Mouse (Mus musculus) gastrocnemius, postnatal 4 days (tissue): Measurements from ENCODE around the gene Adap2. TPM values are rescaled to one million over a fixed set of nuclear protein-coding genes. Genes with fewer than 3 reads are reported as not detected.
A peak's percentile ranks its signal among the peaks of the same experiment; 100 is the strongest.
"Not testable (repeated sequence)": the region's sequence is repeated elsewhere in the genome, so short reads cannot be mapped to it uniquely, and the experiment has no call there.

Experiments used
- DNase-seq, 2 experiments: peaks; one replicate each; pipeline ENCODE4 v3.0.0; 2021 to 2022; ENCODE audit warnings: low spot score in 2 of 2, mixed read lengths in 2 of 2
- total RNA-seq, 2 experiments: library from RNA; stranded (reverse); gene quantifications; 2 replicates each; pipeline ENCODE4 v1.2.3; 2021

The Adap2 gene
- total RNA-seq, 2 experiments from 2014 or later = 4.6 to 6.2 TPM

- DNase-seq = no peak
Measured at GRCm38 (mm10) chr11:80156841-80157240, 2.9 kb downstream of the Adap2 start.

DNA sequence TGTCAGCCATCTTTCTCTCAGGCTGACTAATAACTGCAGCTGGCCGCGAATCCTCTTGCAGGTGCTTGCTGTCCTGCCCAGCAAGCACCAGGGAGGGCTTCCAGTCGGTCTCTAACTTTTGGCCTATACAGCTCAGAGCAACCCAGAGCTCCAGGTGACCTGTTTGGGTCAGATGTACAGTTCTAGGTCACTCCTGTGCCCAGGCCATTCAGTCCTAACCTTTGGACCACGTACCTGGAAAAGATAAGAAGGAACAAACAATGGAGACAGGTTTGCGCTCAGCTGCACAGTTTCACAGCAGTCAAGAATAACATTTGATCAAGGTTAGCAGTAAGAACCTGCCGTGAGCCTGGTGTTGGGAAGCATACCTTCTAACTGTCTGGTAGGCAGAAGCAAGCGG is 5.1 kb downstream of the Adap2 start:
- no peak for DNase-seq

GRCm38 (mm10) chr11:80161041-80161440 is 7.1 kb downstream of the Adap2 start:
- no peak for DNase-seq

- DNase-seq = no peak
Measured at GRCm38 (mm10) chr11:80163362-80164116, 9.6 kb downstream of the Adap2 start.

DNA sequence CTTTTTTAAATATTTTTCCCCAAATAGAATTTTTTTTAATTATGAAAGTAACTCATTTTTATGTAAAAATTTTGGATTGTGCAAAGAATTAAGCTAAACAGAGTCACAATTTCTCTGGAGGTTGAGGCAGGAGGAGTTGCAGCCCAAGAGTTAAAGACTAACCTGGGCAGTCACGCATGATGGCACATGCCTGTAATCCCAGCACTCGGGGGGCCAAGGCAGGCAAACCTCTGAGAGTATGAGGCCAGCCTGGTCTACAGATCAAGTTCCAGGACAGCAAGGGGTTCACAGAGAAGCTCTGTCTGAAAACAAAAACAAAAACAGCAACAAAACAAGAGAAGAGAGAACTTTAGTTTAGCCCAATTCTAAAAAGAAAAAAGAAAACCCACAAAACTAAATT is 10.3 kb downstream of the Adap2 start:
- no peak for DNase-seq

- no peak for DNase-seq
Measured at GRCm38 (mm10) chr11:80168121-80168520, 14.2 kb downstream of the Adap2 start.

GRCm38 (mm10) chr11:80168611-80169249 is 14.8 kb downstream of the Adap2 start:
- DNase-seq = no peak

DNA sequence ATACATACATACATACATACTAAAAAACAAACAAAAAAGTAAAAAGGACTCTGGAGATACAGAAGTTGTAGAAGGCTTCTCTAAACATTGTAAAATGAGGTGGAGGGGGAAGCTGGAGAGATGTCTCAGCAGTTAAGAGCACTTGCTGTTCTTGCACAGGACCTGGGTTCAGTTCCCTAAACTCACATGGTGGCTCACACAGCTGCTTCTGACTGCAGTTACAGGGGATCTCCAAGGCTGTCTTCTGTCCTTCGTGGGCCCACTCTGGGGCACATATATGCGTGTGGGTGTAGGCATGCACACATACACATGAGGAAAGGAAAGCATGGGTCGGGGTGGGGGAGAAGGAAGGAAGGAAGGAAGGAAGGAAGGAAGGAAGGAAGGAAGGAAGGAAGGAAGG is 15.7 kb downstream of the Adap2 start:
- no peak for DNase-seq

DNA sequence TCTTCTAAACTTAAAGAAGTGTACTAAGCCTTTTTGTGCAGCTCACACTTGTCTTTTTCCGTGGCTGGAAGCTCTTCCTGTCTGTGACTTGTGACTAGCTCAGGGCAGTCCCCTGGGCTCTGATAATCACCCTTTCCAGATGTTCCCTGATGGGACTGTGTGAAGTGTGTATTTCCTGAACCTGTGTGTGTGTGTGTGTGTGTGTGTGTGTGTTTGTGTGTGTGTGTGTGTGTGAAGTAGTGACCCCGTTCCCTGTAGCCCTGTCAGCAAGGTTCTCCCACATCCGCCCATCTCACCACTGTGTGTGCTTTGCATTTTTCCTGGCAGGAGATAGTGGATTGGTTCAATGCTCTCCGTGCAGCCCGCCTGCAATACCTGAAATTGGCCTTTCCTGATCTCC is 16.4 kb downstream of the Adap2 start:
- DNase-seq = no peak

DNA sequence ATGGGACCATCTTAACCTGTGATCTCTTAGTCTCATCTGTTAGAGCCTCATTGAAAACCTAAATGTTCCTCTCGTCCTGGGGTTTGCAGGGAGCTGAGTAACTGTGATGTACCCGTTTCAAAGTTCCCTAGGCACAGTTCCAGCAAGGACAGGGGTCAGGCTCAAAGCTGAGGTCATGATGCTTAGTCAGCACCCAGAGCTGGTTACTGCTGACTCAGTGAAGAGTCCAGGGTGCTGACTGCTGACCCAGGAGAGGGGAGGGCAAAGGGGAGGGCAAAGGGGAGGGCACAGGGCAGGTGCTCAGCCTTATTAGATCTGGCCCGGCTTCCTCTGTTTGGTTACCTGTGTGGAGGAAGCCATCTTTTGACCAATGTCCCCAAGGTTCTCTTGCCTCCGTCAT is 18.0 kb downstream of the Adap2 start:
- no peak for DNase-seq

GRCm38 (mm10) chr11:80173963-80174670 is 20.2 kb downstream of the Adap2 start:
- no peak for DNase-seq

DNA sequence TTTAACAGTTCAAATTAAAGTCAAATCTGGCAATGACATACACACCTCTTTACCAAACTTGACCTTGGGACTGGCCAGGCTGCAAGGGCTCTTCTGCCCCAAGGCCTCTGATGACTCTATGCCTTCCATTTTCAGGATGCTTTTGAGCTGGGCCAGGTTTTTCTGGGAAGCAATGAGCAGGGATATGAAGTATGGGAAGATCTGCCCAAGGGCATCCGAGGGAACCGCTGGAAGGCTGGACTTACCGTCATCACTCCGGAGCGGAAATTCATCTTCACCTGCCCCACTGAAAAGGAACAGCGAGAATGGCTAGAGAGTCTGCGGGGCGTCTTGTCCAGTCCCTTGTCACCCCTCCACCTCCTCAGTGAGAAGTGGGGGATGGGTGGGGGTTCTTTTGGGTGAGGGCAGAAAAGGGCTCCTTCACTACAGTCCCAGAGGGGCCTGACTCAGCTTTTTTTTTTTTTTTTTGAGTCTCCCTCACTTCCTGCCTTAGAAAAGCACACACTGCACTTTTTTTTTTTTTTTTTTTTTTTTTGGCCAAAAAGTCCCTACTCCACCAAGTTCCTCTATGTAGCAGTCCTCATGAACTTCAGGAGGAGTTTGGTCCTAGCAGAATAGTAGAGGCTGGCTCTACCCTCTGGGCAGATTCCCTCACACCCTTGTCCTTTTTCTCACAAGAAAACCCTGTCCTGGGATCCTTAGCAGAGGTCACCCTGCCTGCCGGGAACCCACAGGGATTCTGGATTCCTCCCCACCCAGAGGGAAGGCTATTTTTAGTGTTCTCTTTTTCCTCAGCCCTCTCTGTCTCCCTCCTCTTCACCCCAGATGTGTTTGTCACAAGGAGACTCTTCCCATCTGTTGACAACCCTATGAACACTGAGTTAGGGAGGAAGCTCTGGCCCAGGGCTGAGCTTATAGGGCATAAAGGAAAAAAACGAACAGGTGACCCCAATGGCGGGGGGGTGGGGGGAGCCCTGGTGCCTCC is 23.3 kb downstream of the Adap2 start:
- no peak for DNase-seq

- DNase-seq = no peak
Measured at GRCm38 (mm10) chr11:80178316-80178715, 24.4 kb downstream of the Adap2 start.

DNA sequence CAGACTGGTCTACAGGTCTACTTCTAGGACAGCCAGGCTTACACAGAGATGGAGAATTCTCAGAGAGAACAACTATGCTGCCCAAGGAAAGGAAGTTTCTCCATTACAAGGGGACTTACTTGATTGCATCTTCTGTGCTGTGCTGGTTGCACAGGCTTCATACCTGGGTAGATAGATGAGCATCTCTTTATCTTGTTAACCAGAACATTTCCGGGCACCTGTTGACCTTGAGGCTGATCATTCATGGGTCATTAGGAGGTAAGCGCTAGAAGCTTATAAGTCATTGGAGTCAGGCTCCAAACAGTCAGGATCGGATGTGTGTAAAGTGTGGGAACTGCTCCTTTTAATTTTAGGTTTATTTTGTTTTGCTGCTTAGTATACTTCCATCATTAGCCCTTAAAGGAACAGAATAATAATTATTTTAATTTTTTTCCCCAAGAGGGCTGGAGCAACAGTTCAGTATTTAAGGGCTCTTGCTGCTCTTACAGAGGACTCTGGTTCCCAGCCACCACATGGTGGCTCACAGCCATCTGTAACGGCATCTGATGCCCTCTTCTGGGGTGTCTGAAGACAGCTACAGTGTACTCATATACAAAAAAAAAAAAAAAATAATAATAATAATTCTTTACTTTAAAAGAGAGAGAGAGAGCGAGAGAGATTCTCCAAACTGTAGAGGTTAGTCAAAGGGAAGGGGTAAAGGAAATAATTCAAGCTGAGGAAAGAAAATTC is 27.3 kb downstream of the Adap2 start:
- no peak for DNase-seq

DNA sequence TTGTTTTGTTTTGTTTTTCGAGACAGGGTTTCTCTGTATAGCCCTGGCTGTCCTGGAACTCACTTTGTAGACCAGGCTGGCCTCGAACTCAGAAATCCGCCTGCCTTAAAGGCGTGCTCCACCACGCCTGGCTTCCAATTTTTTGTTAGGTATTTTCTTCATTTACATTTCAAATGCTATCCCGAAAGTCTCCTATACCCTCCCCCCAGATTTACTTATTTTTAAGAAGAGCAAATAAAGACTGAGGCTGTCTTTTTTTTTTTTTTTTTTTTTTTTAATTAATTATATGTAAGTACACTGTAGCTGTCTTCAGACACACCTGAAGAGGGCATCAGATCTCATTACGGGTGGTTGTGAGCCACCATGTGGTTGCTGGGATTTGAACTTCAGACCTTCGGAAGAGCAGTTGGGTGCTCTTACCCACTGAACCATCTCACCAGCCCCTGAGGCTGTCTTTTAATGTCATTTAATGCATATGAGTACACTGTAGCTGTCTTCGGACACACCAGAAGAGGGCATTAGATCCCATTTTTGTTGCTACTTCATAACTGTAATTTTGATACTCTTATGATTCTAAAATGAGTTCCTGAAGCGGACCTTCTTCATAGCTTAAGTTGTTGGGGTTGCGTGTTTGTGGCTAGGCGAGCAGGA is 29.3 kb downstream of the Adap2 start:
- DNase-seq = not testable (repeated sequence)

DNA sequence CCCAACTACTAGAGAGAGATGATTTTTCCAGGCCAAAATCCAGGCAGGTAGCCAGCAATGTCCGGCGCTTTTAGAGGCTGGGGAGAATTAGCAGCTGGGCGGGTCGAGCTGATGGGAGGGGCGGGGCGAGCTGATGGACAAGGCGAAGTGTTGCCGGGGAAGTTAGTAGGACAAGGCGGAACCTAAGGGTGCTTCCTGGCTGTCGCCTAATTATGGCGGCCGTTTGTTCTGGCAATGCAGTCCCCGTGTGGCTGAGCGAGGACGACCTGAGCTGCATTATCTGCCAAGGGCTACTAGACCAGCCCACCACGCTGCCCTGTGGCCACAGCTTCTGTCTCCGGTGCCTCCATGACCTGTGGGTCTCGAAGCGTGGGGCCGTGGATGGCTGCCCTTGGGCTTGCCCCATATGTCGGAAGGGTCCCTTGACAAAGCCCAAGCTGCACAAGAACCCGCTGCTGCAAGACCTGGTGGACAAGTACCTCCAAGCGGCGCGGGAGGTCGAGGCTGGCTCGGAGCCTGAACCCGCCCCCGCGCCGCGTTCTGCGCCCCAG is 29.9 kb downstream of the Adap2 start, which contains the start of gene Rnf135:
Gene Rnf135, plus strand, starts transcription at position 147 of the 551 bp plus-strand sequence.
- peak; percentile 91 to 97 for DNase-seq

- DNase-seq = no peak
Measured at GRCm38 (mm10) chr11:80184531-80185071, 30.7 kb downstream of the Adap2 start.

DNA sequence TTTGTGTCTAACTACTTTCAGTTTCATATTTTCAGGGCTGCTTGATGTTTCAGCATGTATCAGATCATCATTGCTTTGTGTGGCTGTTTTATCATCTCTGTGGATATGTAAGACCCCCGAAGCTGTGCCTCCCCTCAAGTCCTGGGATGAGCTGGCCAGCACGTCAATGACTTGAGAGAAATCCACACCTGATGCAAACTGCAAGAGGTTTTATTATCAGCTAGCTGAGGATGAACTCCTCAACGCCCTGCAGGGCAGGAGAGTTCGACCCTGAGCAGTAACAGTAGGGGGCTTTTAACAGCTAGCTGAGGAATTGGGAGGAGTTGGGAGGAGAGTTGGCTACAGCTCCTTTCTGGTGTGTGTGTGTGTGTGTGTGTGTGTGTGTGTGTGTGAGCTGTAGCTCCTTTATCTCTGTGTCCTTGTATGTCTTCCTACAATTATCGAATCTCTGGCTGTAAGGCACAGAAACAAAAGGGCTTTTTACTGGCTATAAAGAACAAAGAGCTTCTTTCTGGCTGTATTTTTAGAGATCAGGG is 31.6 kb downstream of the Adap2 start:
- DNase-seq = not testable (repeated sequence)

DNA sequence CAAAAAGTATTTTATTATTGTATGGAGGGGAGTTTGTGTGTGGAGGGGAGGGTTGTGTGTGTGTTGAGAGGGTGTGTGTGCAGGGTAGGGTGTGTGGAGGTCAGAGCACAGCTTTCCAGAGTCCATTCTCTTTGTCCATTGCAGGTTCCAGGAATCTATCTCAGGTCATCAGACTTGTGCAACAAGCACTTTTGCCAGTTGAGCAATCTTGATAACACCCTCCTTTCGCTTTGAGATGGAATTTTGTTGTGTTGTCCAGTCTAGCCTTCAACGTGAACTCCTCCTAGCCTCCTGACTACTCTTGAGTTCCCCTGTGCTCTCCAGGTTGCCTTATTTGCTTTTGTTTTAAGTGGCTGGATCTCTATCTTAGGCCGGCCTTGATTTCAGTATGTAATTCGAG is 36.4 kb downstream of the Adap2 start:
- no peak for DNase-seq
